Mouse (Mus musculus): ENCODE data around the gene Nle1.

The Nle1 gene

GRCm38 (mm10) chr11:82869506-82870172 lies 38.6 kb downstream of the Nle1 start:
- no peak for DNase-seq (ENCODE audit: low read depth, low spot score)

GRCm38 (mm10) chr11:82867956-82868355 lies 40.3 kb downstream of the Nle1 start:
- DNase-seq (ENCODE audit: low read depth, low spot score) = no peak

- DNase-seq (ENCODE audit: low read depth, low spot score) = no peak
Measured at GRCm38 (mm10) chr11:82866850-82867564, 41.2 kb downstream of the Nle1 start.

GRCm38 (mm10) chr11:82865957-82866356 lies 42.3 kb downstream of the Nle1 start:
- no peak for DNase-seq (ENCODE audit: low read depth, low spot score)

- DNase-seq (ENCODE audit: low read depth, low spot score) = no peak
Measured at GRCm38 (mm10) chr11:82863488-82863931, 44.7 kb downstream of the Nle1 start.

GRCm38 (mm10) chr11:82863059-82863458 lies 45.2 kb downstream of the Nle1 start:
- DNase-seq (ENCODE audit: low read depth, low spot score) = no peak

GRCm38 (mm10) chr11:82862638-82863037 lies 45.6 kb downstream of the Nle1 start:
- DNase-seq (ENCODE audit: low read depth, low spot score) = no peak

GRCm38 (mm10) chr11:82861558-82861957 lies 46.7 kb downstream of the Nle1 start:
- no peak for DNase-seq (ENCODE audit: low read depth, low spot score)

GRCm38 (mm10) chr11:82860759-82861158 lies 47.5 kb downstream of the Nle1 start:
- no peak for DNase-seq (ENCODE audit: low read depth, low spot score)

- DNase-seq (ENCODE audit: low read depth, low spot score) = no peak
Measured at GRCm38 (mm10) chr11:82857307-82857848, 50.8 kb downstream of the Nle1 start.

- DNase-seq (ENCODE audit: low read depth, low spot score) = no peak
Measured at GRCm38 (mm10) chr11:82856032-82856431, 52.2 kb downstream of the Nle1 start.

- DNase-seq (ENCODE audit: low read depth, low spot score) = no peak
Measured at GRCm38 (mm10) chr11:82855327-82855973, 52.8 kb downstream of the Nle1 start.

GRCm38 (mm10) chr11:82854111-82854510 lies 54.1 kb downstream of the Nle1 start:
- DNase-seq (ENCODE audit: low read depth, low spot score) = no peak

- no peak for DNase-seq (ENCODE audit: low read depth, low spot score)
Measured at GRCm38 (mm10) chr11:82852958-82853357, 55.3 kb downstream of the Nle1 start.

GRCm38 (mm10) chr11:82852540-82852939 lies 55.7 kb downstream of the Nle1 start:
- DNase-seq (ENCODE audit: low read depth, low spot score) = no peak

- DNase-seq (ENCODE audit: low read depth, low spot score) = no peak
Measured at GRCm38 (mm10) chr11:82852115-82852514, 56.1 kb downstream of the Nle1 start.
